7 mouse cellular contexts compared by ENCODE assay signal in genomic region chr15:85131275-85132192, GRCm38 (mm10). TPM values are rescaled to one million over a fixed set of nuclear protein-coding genes. Genes with fewer than 3 reads are reported as not detected.
DNase-seq lines count a peak whose midpoint lies in the region; ATAC-seq and TF ChIP-seq lines count a peak whose summit lies in the region.

TSS of gene Smc1b (minus strand) at chr15:85131964.
TSS of gene Ribc2 (plus strand) at chr15:85132078.

- H3K9ac ChIP-seq in embryonic facial prominence, embryonic 15.5 days, result 0 out of 2 replicates have a peak within 1 kb of the TSS, but pooled peaks have one; percentile 6
- H3K9ac ChIP-seq in heart, embryonic 14.5 days (ENCODE audit: low read length), result no peak within 1 kb of the TSS
- no peak within 1 kb of the TSS for H3K9ac ChIP-seq in kidney, postnatal 0 days (ENCODE audit: low read depth, low read length)
- peak within 1 kb of the TSS; percentile 15; the same call in 1 of the 2 replicates for H3K9ac ChIP-seq in limb, embryonic 15.5 days
- peak within 1 kb of the TSS; percentile 33; the same call in 1 of the 2 replicates for H3K9ac ChIP-seq in neural tube, embryonic 11.5 days (ENCODE audit: low read length)

- H3K9me3 ChIP-seq in embryonic facial prominence, embryonic 15.5 days (replicated peaks), result no peaks in the 10 kb centered on the region
- no peaks in the 10 kb centered on the region for H3K9me3 ChIP-seq in heart, embryonic 14.5 days (ENCODE audit: control insufficient read depth, low read length)
- no peaks in the 10 kb centered on the region for H3K9me3 ChIP-seq in kidney, postnatal 0 days (replicated peaks; ENCODE audit: low read length)
- H3K9me3 ChIP-seq in limb, embryonic 15.5 days, result no peaks in the 10 kb centered on the region
- H3K9me3 ChIP-seq in neural tube, embryonic 11.5 days (ENCODE audit: control insufficient read depth, low read length), result no peaks in the 10 kb centered on the region

- 0 out of 2 replicates have a peak, but pooled peaks have one; percentile 19 for ATAC-seq in embryonic facial prominence, embryonic 15.5 days (ENCODE audit: insufficient number of reproducible peaks, low FRiP score, low TSS enrichment, low read depth)
- ATAC-seq in heart, embryonic 14.5 days (ENCODE audit: insufficient number of reproducible peaks, insufficient read depth, low FRiP score, low read depth), result peak; percentile 39; the same call in 1 of the 2 replicates
- ATAC-seq in kidney, postnatal 0 days (replicated peaks; ENCODE audit: low FRiP score, low read depth), result peak; percentile 69
- ATAC-seq in limb, embryonic 15.5 days (ENCODE audit: insufficient number of reproducible peaks, low FRiP score, low TSS enrichment, low read depth), result 0 out of 2 replicates have a peak, but pooled peaks have one; percentile 24
- no peak for ATAC-seq in neural tube, embryonic 11.5 days (ENCODE audit: insufficient read depth, low FRiP score, low TSS enrichment)

- H3K4me2 ChIP-seq in embryonic facial prominence, embryonic 15.5 days (replicated peaks), result peak within 1 kb of the TSS; percentile 60
- peak within 1 kb of the TSS; percentile 57 for H3K4me2 ChIP-seq in heart, embryonic 14.5 days (ENCODE audit: low read length)
- H3K4me2 ChIP-seq in kidney, postnatal 0 days (ENCODE audit: low read length), result peak within 1 kb of the TSS; percentile 52
- peak within 1 kb of the TSS; percentile 65 for H3K4me2 ChIP-seq in limb, embryonic 15.5 days
- peak within 1 kb of the TSS; percentile 41 for H3K4me2 ChIP-seq in neural tube, embryonic 11.5 days (ENCODE audit: low read depth)

- peak within 1 kb of the TSS; percentile 38 for H3K4me3 ChIP-seq in embryonic facial prominence, embryonic 15.5 days (replicated peaks)
- H3K4me3 ChIP-seq in heart, embryonic 14.5 days (ENCODE audit: control insufficient read depth in 1 of 2, insufficient read depth in 1 of 2, low read depth in 1 of 2, low read length in 2 of 2), result peak within 1 kb of the TSS; percentile 12 to 17
- no peak within 1 kb of the TSS for H3K4me3 ChIP-seq in kidney, postnatal 0 days (replicated peaks; ENCODE audit: low read depth, low read length)
- peak within 1 kb of the TSS; percentile 38 for H3K4me3 ChIP-seq in limb, embryonic 15.5 days
- H3K4me3 ChIP-seq in neural tube, embryonic 11.5 days (ENCODE audit: low read depth, low read length), result peak within 1 kb of the TSS; percentile 21

- 30% methylated on average over 57 of the region's 58 CpGs for WGBS in embryonic facial prominence, embryonic 15.5 days
- 26% methylated on average over 56 of the region's 58 CpGs for WGBS in heart, embryonic 14.5 days
- 33% methylated on average over 56 of the region's 58 CpGs for WGBS in kidney, postnatal 0 days
- WGBS in limb, embryonic 15.5 days, result 29% methylated on average over 56 of the region's 58 CpGs
- 30% methylated on average over 55 of the region's 58 CpGs for WGBS in neural tube, embryonic 11.5 days

- no peaks in the 10 kb centered on the region for H3K36me3 ChIP-seq in embryonic facial prominence, embryonic 15.5 days
- no peaks in the 10 kb centered on the region for H3K36me3 ChIP-seq in heart, embryonic 14.5 days (ENCODE audit: control insufficient read depth, insufficient read depth, low read length)
- H3K36me3 ChIP-seq in kidney, postnatal 0 days (ENCODE audit: insufficient read depth, low read length), result no peaks in the 10 kb centered on the region
- no peaks in the 10 kb centered on the region for H3K36me3 ChIP-seq in limb, embryonic 15.5 days
- H3K36me3 ChIP-seq in neural tube, embryonic 11.5 days (ENCODE audit: control insufficient read depth, insufficient read depth, low read length), result no peaks in the 10 kb centered on the region

- DNase-seq in cerebellum, adult 18-20 months, result peak; percentile 41 to 55
- DNase-seq in kidney, postnatal 0 days (ENCODE audit: low spot score), result peak; percentile 87
- DNase-seq in neural tube, embryonic 11.5 days (ENCODE audit: low spot score), result peak; percentile 89
- peak; percentile 91 for DNase-seq in testis, postnatal 14 days (ENCODE audit: low spot score)

- H3K27ac ChIP-seq in embryonic facial prominence, embryonic 15.5 days (replicated peaks), result no peak within 1 kb of the TSS
- H3K27ac ChIP-seq in heart, embryonic 14.5 days (replicated peaks in 1 of 2; ENCODE audit: control insufficient read depth in 1 of 2, insufficient read depth in 1 of 2, low read depth in 2 of 2, low read length in 2 of 2), result no peak within 1 kb of the TSS
- no peak within 1 kb of the TSS for H3K27ac ChIP-seq in kidney, postnatal 0 days
- H3K27ac ChIP-seq in limb, embryonic 15.5 days, result no peak within 1 kb of the TSS
- H3K27ac ChIP-seq in neural tube, embryonic 11.5 days (ENCODE audit: low read depth, low read length), result no peak within 1 kb of the TSS

- TF ChIP-seq CTCF in kidney, postnatal 0 days (IDR thresholded peaks at IDR 0.05; ENCODE audit: low read depth), result no peak

- H3K27me3 ChIP-seq in embryonic facial prominence, embryonic 15.5 days, result no peaks in the 10 kb centered on the region
- peaks cover 12% of the 10 kb centered on the region for H3K27me3 ChIP-seq in heart, embryonic 14.5 days (ENCODE audit: control insufficient read depth, insufficient read depth, low read length)
- H3K27me3 ChIP-seq in kidney, postnatal 0 days (ENCODE audit: insufficient read depth, low read length), result no peaks in the 10 kb centered on the region
- H3K27me3 ChIP-seq in limb, embryonic 15.5 days, result no peaks in the 10 kb centered on the region
- H3K27me3 ChIP-seq in neural tube, embryonic 11.5 days (ENCODE audit: control insufficient read depth, insufficient read depth, low read length), result no peaks in the 10 kb centered on the region

- peaks cover 9% of the 10 kb centered on the region for H3K4me1 ChIP-seq in embryonic facial prominence, embryonic 15.5 days
- H3K4me1 ChIP-seq in heart, embryonic 14.5 days (ENCODE audit: control insufficient read depth in 2 of 2, insufficient read depth in 2 of 2, low read length in 2 of 2), result peaks cover 5 to 9% of the 10 kb centered on the region in 2 experiments; a peak in 2 of 4 replicates
- no peaks in the 10 kb centered on the region for H3K4me1 ChIP-seq in kidney, postnatal 0 days (replicated peaks; ENCODE audit: insufficient read depth, low read length)
- peaks cover 13% of the 10 kb centered on the region for H3K4me1 ChIP-seq in limb, embryonic 15.5 days
- H3K4me1 ChIP-seq in neural tube, embryonic 11.5 days (ENCODE audit: control insufficient read depth, insufficient read depth, low read length), result no peaks in the 10 kb centered on the region

RNA-seq across cellular contexts. Expression of gene Smc1b, which starts in this region (rescaled TPM):
- 0.07 and 0.70 TPM in 2 replicates for polyA plus RNA-seq in embryonic facial prominence, embryonic 15.5 days (2015; fragmentation: Nextera tagmentation; extraction: Ambion mirVana)
- polyA plus RNA-seq in heart, embryonic 14.5 days (2014; fragmentation: Nextera tagmentation; extraction: Ambion mirVana), result 0.04 and 0.09 TPM in 2 replicates
- polyA plus RNA-seq in kidney, postnatal 0 days (2015; fragmentation: Nextera tagmentation; extraction: Ambion mirVana), result 0.15 and 0.29 TPM in 2 replicates
- 0.17 and 0.22 TPM in 2 replicates for polyA plus RNA-seq in limb, embryonic 15.5 days (2015; fragmentation: Nextera tagmentation; extraction: Ambion mirVana)
- 0.11 TPM in 1 of 2 replicates, not detected in the other for polyA plus RNA-seq in neural tube, embryonic 11.5 days (2014; fragmentation: Nextera tagmentation; extraction: Ambion mirVana)

RNA-seq across cellular contexts. Expression of gene Ribc2, which starts in this region (rescaled TPM):
- polyA plus RNA-seq in embryonic facial prominence, embryonic 15.5 days (2015; fragmentation: Nextera tagmentation; extraction: Ambion mirVana), result 1.00 and 1.6 TPM in 2 replicates
- polyA plus RNA-seq in heart, embryonic 14.5 days (2014; fragmentation: Nextera tagmentation; extraction: Ambion mirVana), result not detected in 2 replicates
- polyA plus RNA-seq in kidney, postnatal 0 days (2015; fragmentation: Nextera tagmentation; extraction: Ambion mirVana), result 0.41 and 0.61 TPM in 2 replicates
- 0.36 and 0.42 TPM in 2 replicates for polyA plus RNA-seq in limb, embryonic 15.5 days (2015; fragmentation: Nextera tagmentation; extraction: Ambion mirVana)
- polyA plus RNA-seq in neural tube, embryonic 11.5 days (2014; fragmentation: Nextera tagmentation; extraction: Ambion mirVana), result 0.62 and 0.78 TPM in 2 replicates

Comparison
In these comparisons a context has a peak if more than half of its experiments do, and no peak if none do; other contexts are left out.
1. Peak in ATAC-seq, H3K4me3 ChIP-seq and H3K4me2 ChIP-seq in heart, embryonic 14.5 days; RNA of the genes that start here not detected or under 1 TPM.
2. Peak in DNase-seq, ATAC-seq and H3K4me2 ChIP-seq in kidney, postnatal 0 days; RNA of the genes that start here not detected or under 1 TPM.
3. Peak in ATAC-seq, H3K4me3 ChIP-seq, H3K9ac ChIP-seq and H3K4me2 ChIP-seq in limb, embryonic 15.5 days; RNA of the genes that start here not detected or under 1 TPM.
4. Peak in DNase-seq, H3K4me3 ChIP-seq, H3K9ac ChIP-seq and H3K4me2 ChIP-seq in neural tube, embryonic 11.5 days; RNA of the genes that start here not detected or under 1 TPM.